Mouse (Mus musculus) E14TG2a.4 (cell line): ENCODE results near the gene Ubl7.

Experiments used
- CTCF ChIP-seq: conservative IDR thresholded peaks from 2 replicates; pipeline ENCODE4 v1.5.1; 2014; ENCODE audit warnings: low read length
- NANOG ChIP-seq: IDR thresholded peaks from 2 replicates; pipeline ENCODE4 v1.6.1; 2014; ENCODE audit warnings: borderline replicate concordance, low read length, mixed read lengths

GRCm38 (mm10) chr9:57956196-57956837 lies 45.5 kb downstream of the Ubl7 start:
- TF ChIP-seq NANOG (no peak), CTCF (no peak)
